Mouse (Mus musculus): ENCODE data around the gene Mpst.

Gene Mpst

GRCm38 (mm10) chr15:78406293-78406934 lies at the start of gene Mpst:
Mpst (plus strand) TSS chr15:78406416.
- peak; percentile 89 for DNase-seq

GRCm38 (mm10) chr15:78365916-78366315 lies 40.3 kb upstream of the Mpst start:
- no peak for DNase-seq

- no peak for DNase-seq
Observed at GRCm38 (mm10) chr15:78366875-78367274, 39.3 kb upstream of the Mpst start.

- no peak for DNase-seq
Observed at GRCm38 (mm10) chr15:78367811-78368210, 38.4 kb upstream of the Mpst start.

- DNase-seq: no peak
Observed at GRCm38 (mm10) chr15:78368926-78369346, 37.3 kb upstream of the Mpst start.

- DNase-seq: no peak
Observed at GRCm38 (mm10) chr15:78369641-78370040, 36.6 kb upstream of the Mpst start.

GRCm38 (mm10) chr15:78372796-78373195 lies 33.4 kb upstream of the Mpst start:
- DNase-seq: no peak

GRCm38 (mm10) chr15:78374204-78374603 lies 32.0 kb upstream of the Mpst start:
- no peak for DNase-seq

GRCm38 (mm10) chr15:78377859-78378258 lies 28.4 kb upstream of the Mpst start:
- DNase-seq: no peak

GRCm38 (mm10) chr15:78378556-78378955 lies 27.7 kb upstream of the Mpst start:
- no peak for DNase-seq

GRCm38 (mm10) chr15:78380208-78380607 lies 26.0 kb upstream of the Mpst start:
- DNase-seq: no peak

GRCm38 (mm10) chr15:78380741-78381140 lies 25.5 kb upstream of the Mpst start:
- no peak for DNase-seq

GRCm38 (mm10) chr15:78382115-78382514 lies 24.1 kb upstream of the Mpst start:
- no peak for DNase-seq

- peak; percentile 29 for DNase-seq
Observed at GRCm38 (mm10) chr15:78383450-78384219, 22.6 kb upstream of the Mpst start.

- no peak for DNase-seq
Observed at GRCm38 (mm10) chr15:78384220-78385116, 21.7 kb upstream of the Mpst start.

- DNase-seq: no peak
Observed at GRCm38 (mm10) chr15:78385564-78385963, 20.7 kb upstream of the Mpst start.

GRCm38 (mm10) chr15:78390855-78391254 lies 15.4 kb upstream of the Mpst start:
- no peak for DNase-seq

- DNase-seq: no peak
Observed at GRCm38 (mm10) chr15:78395478-78395962, 10.7 kb upstream of the Mpst start, which contains the start of gene Tex33. Tex33 (minus strand) TSS chr15:78395912.

GRCm38 (mm10) chr15:78401345-78401744 lies 4.9 kb upstream of the Mpst start:
- no peak for DNase-seq

GRCm38 (mm10) chr15:78401921-78402320 lies 4.3 kb upstream of the Mpst start:
- no peak for DNase-seq

GRCm38 (mm10) chr15:78402423-78402822 lies 3.8 kb upstream of the Mpst start:
- DNase-seq: no peak

- DNase-seq: no peak
Observed at GRCm38 (mm10) chr15:78403301-78403741, 2.9 kb upstream of the Mpst start.

- DNase-seq: no peak
Observed at GRCm38 (mm10) chr15:78403896-78404295, 2.3 kb upstream of the Mpst start.
